Mouse (Mus musculus) cerebellum, adult 2 months (tissue): Measurements from ENCODE around the gene Tbc1d19.

ENCODE experiments used
- CTCF ChIP-seq: fragments of 200-500 bp; IDR thresholded peaks from 2 replicates; pipeline ENCODE4 v1.5.1; 2011; ENCODE audit warnings: low read depth, mild to moderate bottlenecking, control low read depth, low read length, moderate library complexity, borderline replicate concordance; ENCODE audit not compliant: insufficient read depth
- POLR2A ChIP-seq: fragments of 200-500 bp; IDR thresholded peaks from 2 replicates; pipeline ENCODE4 v1.6.1; 2011; ENCODE audit warnings: low read length, control low read depth, borderline replicate concordance; ENCODE audit not compliant: insufficient read depth

- TF ChIP-seq CTCF, result no peak
- no peak for TF ChIP-seq POLR2A
Measured at GRCm38 (mm10) chr5:53947549-53948183, 138.3 kb downstream of the Tbc1d19 start.
